Mouse (Mus musculus): Measurements from ENCODE around the gene Tmem120b.

DNA sequence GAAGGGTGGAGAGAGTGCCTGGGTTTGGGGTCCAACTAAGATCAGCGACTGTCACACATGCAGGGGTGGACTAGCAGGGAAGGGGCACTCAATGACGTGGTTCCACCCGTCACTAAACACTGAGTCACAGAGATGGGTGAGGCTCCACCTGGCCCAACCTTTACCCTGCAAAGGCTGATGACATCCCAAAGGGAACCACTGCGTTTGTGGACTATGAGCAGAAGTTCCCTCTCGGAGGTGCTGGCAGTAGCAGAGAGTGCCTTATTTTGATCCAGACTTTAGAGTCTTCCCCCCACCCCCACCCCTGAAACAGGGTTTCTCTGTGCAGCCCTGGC, 62.6 kb downstream of the Tmem120b start:
- no peak for TF ChIP-seq CTCF (IDR thresholded peaks at IDR 0.05; ENCODE audit: low read depth)
- TF ChIP-seq EP300 (IDR thresholded peaks at IDR 0.05; ENCODE audit: low read depth): no peak
